Comparison of ENCODE assay signal across 12 mouse cellular contexts in genomic region chr2:153543911-153544730, GRCm38 (mm10). TPM values are rescaled to one million over a fixed set of nuclear protein-coding genes. Genes with fewer than 3 reads are reported as not detected.
DNase-seq lines count a peak whose midpoint lies in the region; ATAC-seq and TF ChIP-seq lines count a peak whose summit lies in the region.
"Had no signal": no experiment of that assay in that cellular context is flagged by ENCODE, and none has a peak within 500 bp of the region (broad histone marks: within the 10 kb centered on the region; RNA-seq: fewer than 3 reads in every experiment).

No protein-coding gene starts in this region.

- ATAC-seq in stomach, embryonic 16.5 days (ENCODE audit: insufficient read depth, low FRiP score) = no peak
- ATAC-seq in stomach, postnatal 0 days (ENCODE audit: low FRiP score, low TSS enrichment) = no peak

- TF ChIP-seq EP300 in stomach, postnatal 0 days (optimal IDR thresholded peaks at IDR 0.05) = no peak

- no peak overlapping the region for H3K4me2 ChIP-seq in stomach, embryonic 16.5 days (ENCODE audit: low read depth, low read length)
- no peak overlapping the region for H3K4me2 ChIP-seq in stomach, postnatal 0 days (replicated peaks; ENCODE audit: low read depth)
- H3K4me2 ChIP-seq: hindbrain, embryonic 15.5 days had no signal

- H3K9me3 ChIP-seq in stomach, embryonic 16.5 days (replicated peaks; ENCODE audit: control insufficient read depth, low read length) = no peaks in the 10 kb centered on the region
- H3K9me3 ChIP-seq in stomach, postnatal 0 days (ENCODE audit: control insufficient read depth, low read length) = no peaks in the 10 kb centered on the region
- H3K9me3 ChIP-seq: hindbrain, embryonic 15.5 days had no signal

- H3K36me3 ChIP-seq in stomach, embryonic 16.5 days (ENCODE audit: control insufficient read depth, insufficient read depth, low read length) = no peaks in the 10 kb centered on the region
- H3K36me3 ChIP-seq in stomach, postnatal 0 days (ENCODE audit: control insufficient read depth, insufficient read depth, low read length) = no peaks in the 10 kb centered on the region
- no peaks in the 10 kb centered on the region for H3K36me3 ChIP-seq in splenic B cell, adult 2 months (ENCODE audit: control insufficient read depth, insufficient read depth, low read length, poor library complexity, severe bottlenecking)
- H3K36me3 ChIP-seq: hindbrain, embryonic 15.5 days had no signal

- 78% methylated on average over 8 of the region's 8 CpGs for WGBS in stomach, embryonic 16.5 days
- 75% methylated on average over 8 of the region's 8 CpGs for WGBS in stomach, postnatal 0 days

- no peak overlapping the region for H3K9ac ChIP-seq in stomach, embryonic 16.5 days (ENCODE audit: low read length)
- no peak overlapping the region for H3K9ac ChIP-seq in stomach, postnatal 0 days (ENCODE audit: low read length)
- H3K9ac ChIP-seq: hindbrain, embryonic 15.5 days had no signal

- intact Hi-C loops in left cerebral cortex, postnatal 36 days (cut with DNase I) = no loop called here

- peak overlapping the region; percentile 29; the same call in 1 of the 2 replicates for H3K27ac ChIP-seq in stomach, embryonic 16.5 days (ENCODE audit: low read length)
- no peak overlapping the region for H3K27ac ChIP-seq in stomach, postnatal 0 days (replicated peaks)
- H3K27ac ChIP-seq: hindbrain, embryonic 15.5 days had no signal

- peaks cover 6% of the 10 kb centered on the region; the same call in 1 of the 2 replicates for H3K4me1 ChIP-seq in stomach, embryonic 16.5 days (ENCODE audit: control insufficient read depth, insufficient read depth, low read length)
- H3K4me1 ChIP-seq in stomach, postnatal 0 days (replicated peaks; ENCODE audit: control insufficient read depth, insufficient read depth) = no peaks in the 10 kb centered on the region

- no peaks in the 10 kb centered on the region; the same call in 1 of the 2 replicates for H3K27me3 ChIP-seq in stomach, embryonic 16.5 days (ENCODE audit: control insufficient read depth, insufficient read depth, low read length)
- no peaks in the 10 kb centered on the region for H3K27me3 ChIP-seq in stomach, postnatal 0 days (ENCODE audit: control insufficient read depth, insufficient read depth, low read length)
- no peaks in the 10 kb centered on the region for H3K27me3 ChIP-seq in splenic B cell, adult 2 months (ENCODE audit: control insufficient read depth, insufficient read depth, low read length, poor library complexity, severe bottlenecking)
- H3K27me3 ChIP-seq: hindbrain, embryonic 15.5 days had no signal

- no peak for TF ChIP-seq CTCF in stomach, postnatal 0 days (IDR thresholded peaks at IDR 0.05; ENCODE audit: low read depth)

- H3K4me3 ChIP-seq in stomach, embryonic 16.5 days (replicated peaks; ENCODE audit: low read length) = no peak overlapping the region
- H3K4me3 ChIP-seq in stomach, postnatal 0 days (ENCODE audit: low read depth, low read length) = no peak overlapping the region
- H3K4me3 ChIP-seq: hindbrain, embryonic 15.5 days had no signal

- DNase-seq in adrenal gland, postnatal 36 days = peak; percentile 40 to 47
- DNase-seq in adrenal gland, adult 8-10 months = no peak
- no peak for DNase-seq in stomach, postnatal 0 days (ENCODE audit: low spot score)
- DNase-seq in lung, postnatal 10 days = peak; percentile 16
- DNase-seq in splenic B cell, adult 2 months (ENCODE audit: low read depth, low spot score) = peak; percentile 73
- no peak for DNase-seq in left cerebral cortex, postnatal 36 days (ENCODE audit: low spot score in 2 of 2)
- no peak for DNase-seq in right cerebral cortex, postnatal 36 days (ENCODE audit: low spot score in 2 of 2)
- DNase-seq: cerebellum, postnatal 36 days; right cerebral cortex, postnatal 4 days had no signal

RNA-seq across cellular contexts. Expression of gene Nol4l, which starts 14.3 kb away (rescaled TPM):
- 10 to 100 TPM; 12.8 to 13.3 TPM for total RNA-seq in adrenal gland, postnatal 36 days (2021)
- 10 to 100 TPM in 3 of 4 experiments, 1 to 10 TPM in 1; 9.9 to 19.6 (median 12.8) TPM for total RNA-seq in adrenal gland, adult 8-10 months (2022)
- 11.3 and 11.5 TPM in 2 replicates for polyA plus RNA-seq in stomach, embryonic 16.5 days (2015; fragmentation: Nextera tagmentation; extraction: Ambion mirVana)
- 4.4 and 4.8 TPM in 2 replicates for polyA plus RNA-seq in stomach, postnatal 0 days (2015; fragmentation: Nextera tagmentation; extraction: Ambion mirVana)
- total RNA-seq in left cerebral cortex, postnatal 36 days (2021) = 10 to 100 TPM; 46.4 to 50.2 TPM

RNA-seq across cellular contexts. Expression of gene 4930404H24Rik, which starts 51.5 kb away (rescaled TPM):
- total RNA-seq in adrenal gland, postnatal 36 days (2021) = not detected
- total RNA-seq in adrenal gland, adult 8-10 months (2022) = not detected
- polyA plus RNA-seq in stomach, embryonic 16.5 days (2015; fragmentation: Nextera tagmentation; extraction: Ambion mirVana) = not detected in 2 replicates
- not detected in 2 replicates for polyA plus RNA-seq in stomach, postnatal 0 days (2015; fragmentation: Nextera tagmentation; extraction: Ambion mirVana)
- not detected for total RNA-seq in left cerebral cortex, postnatal 36 days (2021)
- total RNA-seq: left cerebral cortex, adult 8-10 months had no signal
- polyA plus RNA-seq: hindbrain, embryonic 15.5 days had no signal

Comparison
In these comparisons a context has a peak if more than half of its experiments do, and no peak if none do; other contexts are left out.
1. DNase-seq: peak in adrenal gland, postnatal 36 days (2 of 2), lung, postnatal 10 days (single experiment) and splenic B cell, adult 2 months (single experiment); none in adrenal gland, adult 8-10 months (single experiment), stomach, postnatal 0 days (single experiment), left cerebral cortex, postnatal 36 days (0 of 2) and right cerebral cortex, postnatal 36 days (0 of 2).